Mouse (Mus musculus) adrenal gland, postnatal 0 days (tissue): ENCODE results near the gene Rnf181. TPM values are rescaled to one million over a fixed set of nuclear protein-coding genes. Genes with fewer than 3 reads are reported as not detected.

Source experiments
- polyA plus RNA-seq: library from polyadenylated mRNA; unstranded; fragments of >200 nt; fragmentation: Nextera tagmentation; extraction: Ambion mirVana; gene quantifications from 2 replicates; pipeline ENCODE4 v1.2.1, GENCODE M21; 2015

The Rnf181 gene
- polyA plus RNA-seq, result 235 and 553 TPM in 2 replicates

GRCm38 (mm10) chr6:72366844-72367443, at the start of gene Rnf181:
Gene Rnf181 (minus strand): TSS chr6:72366956.

GRCm38 (mm10) chr6:72414076-72414756, 47.5 kb upstream of the Rnf181 start, which contains the start of gene Ggcx:
Gene Ggcx (plus strand): TSS chr6:72414308.

GRCm38 (mm10) chr6:72389941-72390771, 23.4 kb upstream of the Rnf181 start, which contains the start of gene Vamp8:
Gene Vamp8 (minus strand): TSS chr6:72390703.

GRCm38 (mm10) chr6:72380131-72380770, 13.5 kb upstream of the Rnf181 start, which contains the start of gene Vamp5:
Gene Vamp5 (minus strand): TSS chr6:72380468.

GRCm38 (mm10) chr6:72355066-72355911, 11.5 kb downstream of the Rnf181 start, which contains the start of gene Tmem150a:
Gene Tmem150a (plus strand): TSS chr6:72355447.

DNA sequence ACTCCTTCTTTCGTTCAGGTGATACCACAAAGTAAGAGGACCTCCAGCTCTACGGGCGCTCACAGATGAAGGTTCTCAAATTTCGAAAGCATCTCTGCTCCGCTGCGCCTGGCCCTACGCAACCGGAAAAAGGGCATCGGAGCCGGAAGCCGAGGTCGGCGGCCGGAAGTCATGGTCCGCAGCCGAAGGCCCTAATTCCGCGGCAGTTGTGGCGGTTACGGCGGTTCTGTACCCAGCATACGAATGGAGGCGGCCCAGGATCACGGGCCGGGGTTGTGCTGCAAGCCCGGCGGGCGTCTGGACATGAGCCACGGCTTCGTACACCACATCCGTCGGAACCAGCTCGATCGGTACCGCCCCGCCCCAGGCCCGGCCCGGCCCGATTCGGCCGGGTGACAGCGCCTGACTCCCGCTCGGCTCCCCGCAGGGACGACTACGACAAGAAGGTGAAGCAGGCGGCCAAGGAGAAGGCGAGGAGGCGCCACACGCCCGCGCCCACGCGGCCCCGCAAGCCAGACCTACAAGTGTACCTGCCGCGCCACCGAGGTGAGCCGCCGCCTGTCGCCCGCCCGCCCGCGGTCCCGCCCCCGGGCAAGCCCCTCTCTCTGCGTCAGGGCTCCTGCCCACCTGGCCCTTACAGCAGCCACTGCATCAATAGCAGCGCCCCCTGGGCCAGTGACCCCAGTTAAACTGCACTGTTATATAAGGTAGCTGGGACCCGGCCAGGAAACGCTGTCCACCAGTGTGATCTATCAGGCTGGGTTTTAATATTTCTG, 19.4 kb downstream of the Rnf181 start, which contains the start of gene 0610030E20Rik:
Gene 0610030E20Rik (plus strand): TSS at position 152 of the 776 bp plus-strand sequence.

GRCm38 (mm10) chr6:72345074-72345567, 21.6 kb downstream of the Rnf181 start, which contains the start of gene Usp39:
Gene Usp39 (minus strand): TSS chr6:72345184.

Other genes starting within 250 kb of the Rnf181 start
- 3.5 and 5.3 TPM in 2 replicates for gene Atoh8, start 131.4 kb downstream of the Rnf181 start, polyA plus RNA-seq
- gene Sftpb, start 62.3 kb downstream of the Rnf181 start, polyA plus RNA-seq, result 1.5 and 1.7 TPM in 2 replicates
- 22.1 and 29.7 TPM in 2 replicates for gene Usp39, start 21.8 kb downstream of the Rnf181 start, polyA plus RNA-seq
- 15.5 and 22.8 TPM in 2 replicates for gene 0610030E20Rik, start 19.6 kb downstream of the Rnf181 start, polyA plus RNA-seq
- gene Tmem150a, start 11.5 kb downstream of the Rnf181 start, polyA plus RNA-seq, result 14.2 and 17.5 TPM in 2 replicates
- 69.2 and 73.9 TPM in 2 replicates for gene Vamp5, start 13.5 kb upstream of the Rnf181 start, polyA plus RNA-seq
- 239 and 264 TPM in 2 replicates for gene Vamp8, start 23.7 kb upstream of the Rnf181 start, polyA plus RNA-seq
- 13.8 and 27.7 TPM in 2 replicates for gene Ggcx, start 47.4 kb upstream of the Rnf181 start, polyA plus RNA-seq
- 168 and 223 TPM in 2 replicates for gene Mat2a, start 72.6 kb upstream of the Rnf181 start, polyA plus RNA-seq
- gene Sh2d6, start 154.8 kb upstream of the Rnf181 start, polyA plus RNA-seq, result 0.40 and 0.41 TPM in 2 replicates
- gene Capg, start 177.4 kb upstream of the Rnf181 start, polyA plus RNA-seq, result 136 and 161 TPM in 2 replicates
- gene Elmod3, start 231.5 kb upstream of the Rnf181 start, polyA plus RNA-seq, result 11.5 and 21.9 TPM in 2 replicates
- gene Retsat, start 231.5 kb upstream of the Rnf181 start, polyA plus RNA-seq, result 30.3 and 63.9 TPM in 2 replicates